Mouse (Mus musculus): ENCODE measurements around the gene Cdkl2.

GRCm38 (mm10) chr5:91975758-91976157 lies 67.9 kb downstream of the Cdkl2 start:
- TF ChIP-seq CTCF (IDR thresholded peaks at IDR 0.05; ENCODE audit: insufficient read depth, low read length) (no peak), POLR2A (IDR thresholded peaks at IDR 0.05; ENCODE audit: borderline replicate concordance, extremely low read depth, low read depth, low read length) (no peak)
